Mouse (Mus musculus): Measurements from ENCODE around the gene Gm20388. TPM values are rescaled to one million over a fixed set of nuclear protein-coding genes. Genes with fewer than 3 reads are reported as not detected.

Gm20388 gene
- total RNA-seq, 2 experiments from 2014 or later: 10.3 to 10.6 TPM

GRCm38 (mm10) chr8:121786542-121786941, 1875.9 kb downstream of the Gm20388 start:
- DNase-seq (ENCODE audit: low spot score in 2 of 2): peak; percentile 74 to 81
- intact Hi-C loops (cut with DNase I): loop anchor here (5.0 kb wide), 1 partner anchor 54 kb away; no protein-coding TSS in a partner anchor

GRCm38 (mm10) chr8:121788786-121789185, 1878.1 kb downstream of the Gm20388 start:
- intact Hi-C loops (cut with DNase I): loop anchor here (5.0 kb wide), 1 partner anchor 56 kb away; no protein-coding TSS in a partner anchor
- no peak for DNase-seq (ENCODE audit: low spot score in 2 of 2)

GRCm38 (mm10) chr8:121792159-121792558, 1881.5 kb downstream of the Gm20388 start:
- intact Hi-C loops (cut with DNase I): no loop called here
- no peak for DNase-seq (ENCODE audit: low spot score in 2 of 2)

- intact Hi-C loops (cut with DNase I): no loop called here
- DNase-seq (ENCODE audit: low spot score in 2 of 2): no peak
These were observed 1882.0 kb downstream of the Gm20388 start for GRCm38 (mm10) chr8:121792627-121793026.

- intact Hi-C loops (cut with DNase I): no loop called here
- no peak for DNase-seq (ENCODE audit: low spot score in 2 of 2)
These were observed 1883.5 kb downstream of the Gm20388 start for GRCm38 (mm10) chr8:121794151-121794550.

- intact Hi-C loops (cut with DNase I): no loop called here
- DNase-seq (ENCODE audit: low spot score in 2 of 2): no peak
These were observed 1884.8 kb downstream of the Gm20388 start for GRCm38 (mm10) chr8:121795461-121795860.

GRCm38 (mm10) chr8:121796406-121796805, 1885.8 kb downstream of the Gm20388 start:
- DNase-seq (ENCODE audit: low spot score in 2 of 2): no peak
- intact Hi-C loops (cut with DNase I): no loop called here

GRCm38 (mm10) chr8:121798401-121798800, 1887.8 kb downstream of the Gm20388 start:
- intact Hi-C loops (cut with DNase I): no loop called here
- DNase-seq (ENCODE audit: low spot score in 2 of 2): no peak

- intact Hi-C loops (cut with DNase I): no loop called here
- no peak for DNase-seq (ENCODE audit: low spot score in 2 of 2)
These were observed 1894.2 kb downstream of the Gm20388 start for GRCm38 (mm10) chr8:121804829-121805228.

GRCm38 (mm10) chr8:121806126-121806525, 1895.5 kb downstream of the Gm20388 start:
- intact Hi-C loops (cut with DNase I): no loop called here
- no peak for DNase-seq (ENCODE audit: low spot score in 2 of 2)

GRCm38 (mm10) chr8:121808032-121808431, 1897.4 kb downstream of the Gm20388 start:
- intact Hi-C loops (cut with DNase I): no loop called here
- DNase-seq (ENCODE audit: low spot score in 2 of 2): no peak

- intact Hi-C loops (cut with DNase I): no loop called here
- DNase-seq (ENCODE audit: low spot score in 2 of 2): peak; percentile 54 to 75
These were observed 1899.0 kb downstream of the Gm20388 start for GRCm38 (mm10) chr8:121809524-121810155.

- intact Hi-C loops (cut with DNase I): no loop called here
- DNase-seq (ENCODE audit: low spot score in 2 of 2): no peak
These were observed 1900.9 kb downstream of the Gm20388 start for GRCm38 (mm10) chr8:121811502-121811901.

- peak in 1 of 2 experiments; percentile 44 for DNase-seq (ENCODE audit: low spot score in 2 of 2)
- intact Hi-C loops (cut with DNase I): no loop called here
These were observed 1901.4 kb downstream of the Gm20388 start for GRCm38 (mm10) chr8:121811931-121812570.

GRCm38 (mm10) chr8:121818226-121818625, 1907.6 kb downstream of the Gm20388 start:
- intact Hi-C loops (cut with DNase I): no loop called here
- DNase-seq (ENCODE audit: low spot score in 2 of 2): no peak

- intact Hi-C loops (cut with DNase I): no loop called here
- DNase-seq (ENCODE audit: low spot score in 2 of 2): no peak
These were observed 1910.2 kb downstream of the Gm20388 start for GRCm38 (mm10) chr8:121820840-121821239.

GRCm38 (mm10) chr8:121821320-121821719, 1910.7 kb downstream of the Gm20388 start:
- intact Hi-C loops (cut with DNase I): no loop called here
- no peak for DNase-seq (ENCODE audit: low spot score in 2 of 2)

- intact Hi-C loops (cut with DNase I): no loop called here
- DNase-seq (ENCODE audit: low spot score in 2 of 2): no peak
These were observed 1911.1 kb downstream of the Gm20388 start for GRCm38 (mm10) chr8:121821770-121822169.

GRCm38 (mm10) chr8:121827726-121828125, 1917.1 kb downstream of the Gm20388 start:
- intact Hi-C loops (cut with DNase I): loop anchor here (5.0 kb wide), 1 partner anchor 95 kb away; no protein-coding TSS in a partner anchor
- DNase-seq (ENCODE audit: low spot score in 2 of 2): no peak

- intact Hi-C loops (cut with DNase I): loop anchor here (5.0 kb wide), 1 partner anchor 96 kb away; no protein-coding TSS in a partner anchor
- DNase-seq (ENCODE audit: low spot score in 2 of 2): no peak
These were observed 1917.9 kb downstream of the Gm20388 start for GRCm38 (mm10) chr8:121828376-121829023.
